Mouse (Mus musculus) lung, adult 10 weeks (tissue): ENCODE measurements around the gene Gm14692. TPM values are rescaled to one million over a fixed set of nuclear protein-coding genes. Genes with fewer than 3 reads are reported as not detected.

Experiments
- polyA plus RNA-seq: library from polyadenylated mRNA; stranded (reverse); fragments of 350-450 nt; fragmentation: Illumina TruSeq; extraction: RNeasy Lipid Tissue Mini Kit (QIAGEN cat#74804); gene quantifications from one replicate; pipeline ENCODE4 v1.2.3, GENCODE M21; 2014; ENCODE audit warnings: low read depth, low replicate concordance; ENCODE audit not compliant: insufficient read depth

Gm14692 gene
- polyA plus RNA-seq: not detected

DNA sequence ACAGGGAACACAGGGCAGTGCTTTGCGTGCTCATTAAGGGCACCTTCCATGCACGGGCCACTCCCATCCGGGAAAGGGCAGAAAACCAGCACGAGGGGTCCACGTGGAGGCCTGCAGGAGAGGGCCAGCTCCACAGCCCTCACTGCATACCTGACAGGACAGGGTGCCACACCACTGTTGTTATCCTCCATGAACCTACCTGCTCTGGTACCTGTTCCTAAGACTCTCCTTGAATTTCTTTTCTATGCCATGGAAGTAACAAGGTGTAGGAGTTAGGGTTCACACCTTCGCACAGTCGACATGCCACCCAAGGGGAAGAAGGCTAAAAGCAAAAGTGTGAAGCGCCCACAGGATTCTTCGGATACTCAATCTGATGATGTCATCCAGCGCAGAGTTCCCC, at the start of gene Gm14692:
Gene Gm14692, plus strand, starts transcription at position 301 of the 400 bp plus-strand sequence.

DNA sequence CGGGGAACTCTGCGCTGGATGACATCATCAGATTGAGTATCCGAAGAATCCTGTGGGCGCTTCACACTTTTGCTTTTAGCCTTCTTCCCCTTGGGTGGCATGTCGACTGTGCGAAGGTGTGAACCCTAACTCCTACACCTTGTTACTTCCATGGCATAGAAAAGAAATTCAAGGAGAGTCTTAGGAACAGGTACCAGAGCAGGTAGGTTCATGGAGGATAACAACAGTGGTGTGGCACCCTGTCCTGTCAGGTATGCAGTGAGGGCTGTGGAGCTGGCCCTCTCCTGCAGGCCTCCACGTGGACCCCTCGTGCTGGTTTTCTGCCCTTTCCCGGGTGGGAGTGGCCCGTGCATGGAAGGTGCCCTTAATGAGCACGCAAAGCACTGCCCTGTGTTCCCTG, 2.0 kb upstream of the Gm14692 start, which contains the start of gene Gm1140:
Gene Gm1140, minus strand, starts transcription at position 101 of the 400 bp plus-strand sequence.

Other genes with a start within 250 kb of the Gm14692 start
- gene Gm1140, start 2.1 kb upstream of the Gm14692 start, polyA plus RNA-seq: not detected
- not detected for gene 4933436I01Rik, start 225.8 kb downstream of the Gm14692 start, polyA plus RNA-seq